Mouse (Mus musculus) thymus, adult 2 months (tissue): ENCODE data around the gene D5Ertd579e.
A peak's percentile ranks its signal among the peaks of the same experiment; 100 is the strongest.

Source experiments
- CTCF ChIP-seq: fragments of 200-500 bp; IDR thresholded peaks from 2 replicates; pipeline ENCODE4 v1.5.1; 2012; ENCODE audit warnings: mild to moderate bottlenecking, control low read depth, low read length, moderate library complexity, borderline replicate concordance; ENCODE audit not compliant: control insufficient read depth, poor library complexity, insufficient read depth; ENCODE audit errors: extremely low read depth
- POLR2A ChIP-seq: fragments of 200-500 bp; IDR thresholded peaks from 2 replicates; pipeline ENCODE4 v1.6.1; 2012; ENCODE audit warnings: mild to moderate bottlenecking, low read length, control low read depth, moderate library complexity; ENCODE audit not compliant: control insufficient read depth, poor library complexity, insufficient read depth; ENCODE audit errors: extremely low read depth

DNA sequence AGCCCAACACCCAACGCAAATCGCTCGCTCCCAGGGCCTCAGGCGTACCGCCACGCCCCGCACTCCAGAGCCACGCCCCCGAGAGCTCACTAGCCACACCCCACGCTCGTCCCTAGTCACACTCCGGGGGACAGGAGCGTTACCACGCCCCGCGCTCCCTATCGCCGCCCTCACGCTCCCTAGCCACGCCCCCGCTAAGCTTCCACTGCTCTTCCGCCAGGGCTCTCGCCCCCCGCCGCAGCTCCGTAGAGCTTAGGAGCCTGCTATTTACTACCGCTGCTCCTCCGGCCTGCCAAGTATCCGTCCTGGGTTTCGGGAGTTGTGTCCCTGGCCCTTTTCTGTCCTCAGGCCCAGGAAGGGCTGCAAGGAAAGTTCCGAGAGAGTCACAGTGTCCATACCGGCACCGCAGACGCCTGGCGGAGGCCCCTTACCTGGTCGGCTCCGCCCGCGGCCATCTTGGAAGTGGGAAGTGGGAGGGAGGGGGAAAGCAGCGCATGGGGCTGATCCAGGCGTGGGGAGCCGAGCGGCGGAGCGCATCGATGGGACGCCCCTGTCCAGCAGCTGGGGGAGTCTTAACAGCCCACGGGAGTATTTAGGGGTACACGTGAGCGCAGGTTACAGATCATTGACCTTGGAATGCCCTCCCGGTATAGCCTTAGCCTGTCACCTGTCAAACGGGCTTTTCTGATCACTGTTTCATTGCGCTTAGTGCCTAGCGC, 113.7 kb downstream of the D5Ertd579e start:
- TF ChIP-seq CTCF: peak; percentile 55; the same call in 1 of the 2 replicates
- TF ChIP-seq POLR2A: peak; percentile 86
